Mouse (Mus musculus): ENCODE results near the gene Slc25a24.
A peak's percentile ranks its signal among the peaks of the same experiment; 100 is the strongest.

The Slc25a24 gene

DNA sequence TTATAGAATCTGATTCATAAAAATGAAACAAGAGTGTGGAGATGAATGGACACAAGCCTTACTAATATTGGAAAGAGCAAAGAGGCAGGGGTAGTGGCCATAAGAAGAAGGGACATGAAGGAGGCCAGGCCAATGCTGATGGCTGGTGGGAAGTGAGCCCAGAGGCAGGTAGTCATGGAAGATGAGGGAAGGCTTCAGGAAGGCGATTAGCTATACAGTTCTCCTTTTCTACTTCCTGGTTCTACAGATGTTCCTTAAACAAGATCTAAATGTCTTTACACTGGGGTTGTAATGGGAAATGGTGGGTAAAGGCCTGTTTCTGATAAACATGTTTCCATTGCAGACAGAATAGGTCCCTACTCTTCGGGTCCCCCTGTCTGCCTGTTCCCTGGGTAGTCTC lies 46.2 kb downstream of the Slc25a24 start:
- no peak for DNase-seq (ENCODE audit: extremely low spot score, low spot score)

DNA sequence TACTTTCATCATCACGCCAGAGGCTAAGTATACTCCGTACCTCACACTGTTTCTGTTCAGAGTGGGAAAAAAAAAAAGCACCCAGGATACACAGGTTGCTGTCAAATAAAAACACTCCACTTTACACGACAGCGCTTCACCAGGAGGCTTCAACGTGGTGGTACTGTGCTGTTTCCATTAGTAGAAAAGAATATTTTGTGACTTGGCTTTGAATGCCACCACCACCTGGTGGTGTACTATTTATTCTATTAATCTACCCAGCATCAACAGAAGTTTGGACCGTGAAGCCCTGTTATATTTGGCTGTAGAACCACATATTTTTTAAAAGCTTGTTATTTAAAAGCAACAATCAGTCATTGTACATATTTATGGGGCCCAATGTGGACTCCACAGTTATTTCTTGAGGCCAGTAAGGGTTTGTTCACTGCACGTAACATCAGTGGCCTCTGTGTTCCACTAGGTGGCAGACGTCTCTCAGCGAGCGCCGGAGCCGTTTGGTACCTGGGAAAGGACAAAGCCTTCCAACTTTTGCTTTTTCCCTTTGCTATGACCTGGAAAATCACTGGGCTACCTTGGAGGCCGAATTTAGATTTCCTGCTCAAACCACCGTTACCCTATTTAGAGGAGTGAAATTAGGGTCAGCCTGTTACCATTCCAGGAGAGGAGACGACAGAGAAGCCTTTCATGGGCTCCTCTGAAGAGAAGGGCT lies 48.3 kb downstream of the Slc25a24 start:
- peak; percentile 59 for DNase-seq (ENCODE audit: extremely low spot score, low spot score)

DNA sequence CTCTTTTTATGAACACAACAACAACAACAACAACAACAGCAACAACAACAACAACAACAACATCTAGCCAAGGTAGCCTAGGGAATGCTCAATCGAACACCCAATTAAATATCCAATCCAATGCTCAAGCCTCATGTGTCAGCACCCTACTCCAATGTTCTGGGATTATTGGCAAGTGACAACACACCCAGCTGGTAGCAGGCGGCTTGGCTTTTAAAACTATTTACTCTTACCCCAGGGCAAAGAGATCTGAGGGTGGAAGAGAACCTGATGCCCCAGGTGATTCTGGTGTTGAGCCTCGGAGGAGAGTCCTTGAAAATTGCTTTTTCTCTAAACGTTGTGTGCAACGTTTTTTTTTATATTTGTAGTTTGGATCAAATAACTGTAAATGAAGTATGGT lies 51.4 kb downstream of the Slc25a24 start:
- DNase-seq (ENCODE audit: extremely low spot score, low spot score), result no peak

DNA sequence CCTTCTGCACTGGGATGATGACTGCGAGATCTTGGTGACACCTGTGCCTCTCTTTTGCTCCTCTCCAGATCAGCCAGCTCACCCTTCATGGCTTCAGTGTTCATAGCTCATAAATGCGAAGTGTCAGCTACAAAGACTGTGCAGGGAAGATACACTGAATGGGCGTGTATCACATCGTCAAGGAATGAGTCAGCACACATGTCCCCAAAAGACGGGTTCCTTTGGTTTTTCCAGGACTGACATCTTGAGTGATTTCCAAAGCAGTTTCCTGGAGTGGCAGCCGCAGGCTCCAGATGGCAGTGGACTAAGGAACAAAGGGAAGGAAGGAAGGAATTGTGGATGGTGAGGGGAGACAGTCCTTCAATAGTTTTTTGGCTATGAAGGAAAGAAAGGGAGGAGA lies 55.8 kb downstream of the Slc25a24 start:
- no peak for DNase-seq (ENCODE audit: extremely low spot score, low spot score)

DNA sequence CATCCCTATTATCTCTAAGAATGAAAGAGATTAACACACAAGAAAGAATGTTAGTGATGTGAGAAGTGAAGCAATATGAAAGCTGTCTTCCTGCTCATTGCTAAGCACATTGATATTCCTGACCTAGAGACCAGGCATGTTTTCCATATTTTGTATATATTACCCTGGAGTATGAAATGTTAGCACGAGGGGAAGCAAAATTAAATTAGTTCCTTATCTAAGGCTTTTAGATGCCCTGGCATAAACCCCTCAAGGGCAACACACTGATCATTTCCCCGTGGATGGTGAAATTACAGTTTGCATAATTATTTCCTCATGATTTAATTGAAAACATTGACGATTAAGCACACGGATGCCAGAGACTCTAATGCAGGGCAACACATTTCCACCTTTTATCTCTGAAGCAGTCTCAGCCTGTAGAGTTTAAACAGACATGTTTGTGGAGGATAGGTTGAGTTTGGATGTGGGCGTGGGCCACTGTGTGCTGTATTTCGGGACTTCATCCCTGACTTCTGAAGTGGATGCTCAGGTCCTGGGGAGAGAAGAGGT lies 56.7 kb downstream of the Slc25a24 start:
- no peak for DNase-seq (ENCODE audit: extremely low spot score, low spot score)

DNA sequence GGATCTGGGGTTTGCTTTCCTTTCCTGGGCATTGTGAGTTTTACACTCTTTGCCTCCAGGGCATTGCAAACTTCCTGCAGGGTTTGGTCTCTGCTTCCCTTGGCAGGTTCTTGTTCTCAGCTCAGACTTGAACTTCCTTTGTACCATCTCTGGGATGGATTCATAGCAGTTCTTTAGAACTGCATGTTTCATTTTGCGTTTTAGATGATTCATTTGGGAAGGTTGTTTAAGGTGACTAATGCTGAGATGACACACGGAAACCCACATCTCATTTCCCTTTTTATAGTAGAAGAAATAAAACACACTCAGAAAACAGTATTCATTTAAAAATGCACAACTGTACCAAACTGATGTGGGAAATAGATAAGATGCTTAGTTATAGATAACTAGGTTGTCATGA lies 73.2 kb downstream of the Slc25a24 start:
- DNase-seq (ENCODE audit: extremely low spot score, low spot score), result no peak

DNA sequence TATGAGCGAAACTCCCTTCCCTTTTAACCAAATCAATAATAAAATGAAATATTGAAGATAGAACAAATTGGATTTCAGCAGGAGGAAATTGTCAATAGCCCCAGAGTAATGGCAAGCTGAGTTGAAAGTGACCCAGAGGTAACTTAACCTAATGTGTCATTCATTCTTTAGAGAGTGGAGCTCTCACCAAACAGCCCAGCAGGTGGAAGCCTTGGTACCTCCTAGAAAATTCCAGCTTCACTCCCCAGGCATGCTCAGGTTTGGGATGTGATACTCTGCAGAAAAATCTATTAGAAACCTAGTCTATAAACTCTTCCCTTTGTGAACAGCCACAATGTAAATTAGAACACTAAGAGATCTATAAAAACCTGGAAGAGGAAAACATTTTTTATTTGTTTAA lies 76.3 kb downstream of the Slc25a24 start:
- DNase-seq (ENCODE audit: extremely low spot score, low spot score), result no peak

DNA sequence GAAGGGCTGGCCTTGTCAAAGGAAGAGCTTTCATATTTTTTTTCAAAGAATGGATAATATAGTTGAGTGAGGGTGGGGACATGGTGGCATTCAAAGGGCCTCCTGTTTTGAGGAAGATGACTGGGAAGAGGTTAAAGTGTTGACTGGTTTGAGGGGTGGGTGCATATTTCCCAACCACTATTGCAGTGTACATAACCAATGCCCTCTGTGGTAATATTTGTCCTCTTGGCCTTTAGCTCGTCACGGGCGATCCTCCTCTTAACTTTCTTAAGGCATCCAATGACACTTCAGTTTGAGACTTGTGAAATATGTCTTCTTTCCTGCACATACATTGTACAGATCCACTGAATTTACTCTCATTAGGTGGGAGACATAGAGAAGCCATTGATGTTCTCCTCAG lies 89.4 kb downstream of the Slc25a24 start:
- DNase-seq (ENCODE audit: extremely low spot score, low spot score), result no peak

DNA sequence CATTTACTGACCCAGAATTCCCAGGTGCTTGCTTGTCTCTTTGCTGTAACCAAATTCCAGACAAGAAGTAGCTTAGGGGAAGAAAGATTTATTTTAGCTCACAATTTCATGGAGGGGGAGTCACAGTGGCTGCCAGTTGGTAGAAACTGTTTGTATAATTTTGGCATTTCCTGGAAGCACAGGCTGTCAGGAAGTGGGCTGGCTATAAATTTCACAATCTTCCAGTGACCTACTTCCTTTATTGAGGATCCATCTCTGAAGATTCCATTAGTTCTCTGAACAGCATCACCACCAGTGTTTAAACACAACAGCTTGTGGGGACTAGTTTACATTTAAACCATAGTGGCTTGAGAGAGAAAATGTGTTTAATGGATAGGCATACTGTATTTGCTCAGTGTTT lies 93.4 kb downstream of the Slc25a24 start:
- no peak for DNase-seq (ENCODE audit: extremely low spot score, low spot score)

All from neural tube, embryonic 10.5 days (tissue).